Mouse (Mus musculus) lung, embryonic 15.5 days (tissue): ENCODE data around the gene Jmjd8. TPM values are rescaled to one million over a fixed set of nuclear protein-coding genes. Genes with fewer than 3 reads are reported as not detected.
"Not testable (repeated sequence)": the region's sequence is repeated elsewhere in the genome, so short reads cannot be mapped to it uniquely, and the experiment has no call there.

Experiments used
- ATAC-seq: fragments of 200-750 bp; cut with Nextera tagmentation; 2 replicates; pipeline ENCODE4 v1.8.0; 2017; ENCODE audit warnings: moderate number of reproducible peaks, borderline replicate concordance; ENCODE audit not compliant: low FRiP score, low TSS enrichment; ENCODE audit errors: extremely low read depth
- H3K27ac ChIP-seq: fragments of 300-500 bp; sonication (generic); 2 replicates; pipeline ENCODE4 v1.5.1; 2015; ENCODE audit warnings: moderate library complexity, mild to moderate bottlenecking, inconsistent platforms
- H3K27me3 ChIP-seq: fragments of 300-500 bp; sonication (generic); 2 replicates; pipeline ENCODE4 v1.6.1; 2015; ENCODE audit warnings: inconsistent platforms
- H3K36me3 ChIP-seq: fragments of 300-500 bp; sonication (generic); 2 replicates; pipeline ENCODE4 v1.6.1; 2015; ENCODE audit warnings: inconsistent platforms
- H3K4me1 ChIP-seq: fragments of 300-500 bp; sonication (generic); 2 replicates; pipeline ENCODE4 v1.6.1; 2015; ENCODE audit warnings: inconsistent platforms
- H3K4me2 ChIP-seq: fragments of 300-500 bp; sonication (generic); 2 replicates; pipeline ENCODE4 v1.6.1; 2015; ENCODE audit warnings: inconsistent platforms, mild to moderate bottlenecking, moderate library complexity
- H3K4me3 ChIP-seq: fragments of 300-500 bp; sonication (generic); 2 replicates; pipeline ENCODE4 v1.5.1; 2015; ENCODE audit warnings: mild to moderate bottlenecking, inconsistent platforms
- H3K9ac ChIP-seq: fragments of 300-500 bp; sonication (generic); 2 replicates; pipeline ENCODE4 v1.6.1; 2015; ENCODE audit warnings: inconsistent platforms
- H3K9me3 ChIP-seq: fragments of 300-500 bp; sonication (generic); 2 replicates; pipeline ENCODE4 v1.6.1; 2016; ENCODE audit warnings: inconsistent platforms
- WGBS: fragments of 180-500 bp; shearing (Covaris S2); methylation state at CpG from one replicate; pipeline ENCODE4 v1.1.7; 2015; 5-methylcytosine and 5-hydroxymethylcytosine counted together
- polyA plus RNA-seq: library from polyadenylated mRNA; unstranded; fragments of >200 nt; fragmentation: Nextera tagmentation; extraction: Ambion mirVana; gene quantifications from 2 replicates; pipeline ENCODE4 v1.2.1, GENCODE M21; 2015

Jmjd8 gene
- polyA plus RNA-seq, 1 experiment from 2014 or later, result 51.5 TPM

- Histone ChIP-seq H3K27me3 (no peaks in the 10 kb centered on the region), H3K4me1 (peaks cover 58% of the 10 kb centered on the region), H3K9ac (no peak overlapping the region), H3K4me2 (no peak overlapping the region), H3K4me3 (no peak overlapping the region), H3K9me3 (no peaks in the 10 kb centered on the region), H3K27ac (peak overlapping the region; percentile 99; the same call in 1 of the 2 replicates), H3K36me3 (peaks cover 8% of the 10 kb centered on the region)
- ATAC-seq, result no peak
- 59% methylated on average over 13 of the region's 13 CpGs for WGBS
Measured at GRCm38 (mm10) chr17:25794197-25794596, 34.5 kb upstream of the Jmjd8 start.

GRCm38 (mm10) chr17:25794998-25795397, 33.7 kb upstream of the Jmjd8 start:
- H3K9me3 ChIP-seq, result no peaks in the 10 kb centered on the region
- H3K27ac ChIP-seq, result no peak overlapping the region
- peaks cover 58% of the 10 kb centered on the region for H3K4me1 ChIP-seq
- H3K36me3 ChIP-seq, result no peaks in the 10 kb centered on the region; the same call in 1 of the 2 replicates
- H3K4me3 ChIP-seq, result 0 out of 2 replicates have a peak overlapping the region, but pooled peaks have one; percentile 82
- no peaks in the 10 kb centered on the region for H3K27me3 ChIP-seq
- ATAC-seq, result no peak
- peak overlapping the region; percentile 97 for H3K4me2 ChIP-seq
- no peak overlapping the region for H3K9ac ChIP-seq
- WGBS, result 84% methylated on average over 17 of the region's 17 CpGs

- WGBS, result 15% methylated on average over 6 of the region's 6 CpGs
- Histone ChIP-seq H3K27ac (0 out of 2 replicates have a peak within 1 kb of the TSS, but pooled peaks have one; percentile 42), H3K4me3 (peak within 1 kb of the TSS; percentile 82), H3K27me3 (no peaks in the 10 kb centered on the region), H3K36me3 (no peaks in the 10 kb centered on the region), H3K4me2 (peak within 1 kb of the TSS; percentile 97), H3K9me3 (no peaks in the 10 kb centered on the region), H3K9ac (peak within 1 kb of the TSS; percentile 70), H3K4me1 (peaks cover 56% of the 10 kb centered on the region)
- no peak for ATAC-seq
Measured at GRCm38 (mm10) chr17:25795609-25796092, 33.0 kb upstream of the Jmjd8 start, which contains the start of gene AC134908.4. Gene AC134908.4, minus strand, starts transcription at chr17:25795659.

DNA sequence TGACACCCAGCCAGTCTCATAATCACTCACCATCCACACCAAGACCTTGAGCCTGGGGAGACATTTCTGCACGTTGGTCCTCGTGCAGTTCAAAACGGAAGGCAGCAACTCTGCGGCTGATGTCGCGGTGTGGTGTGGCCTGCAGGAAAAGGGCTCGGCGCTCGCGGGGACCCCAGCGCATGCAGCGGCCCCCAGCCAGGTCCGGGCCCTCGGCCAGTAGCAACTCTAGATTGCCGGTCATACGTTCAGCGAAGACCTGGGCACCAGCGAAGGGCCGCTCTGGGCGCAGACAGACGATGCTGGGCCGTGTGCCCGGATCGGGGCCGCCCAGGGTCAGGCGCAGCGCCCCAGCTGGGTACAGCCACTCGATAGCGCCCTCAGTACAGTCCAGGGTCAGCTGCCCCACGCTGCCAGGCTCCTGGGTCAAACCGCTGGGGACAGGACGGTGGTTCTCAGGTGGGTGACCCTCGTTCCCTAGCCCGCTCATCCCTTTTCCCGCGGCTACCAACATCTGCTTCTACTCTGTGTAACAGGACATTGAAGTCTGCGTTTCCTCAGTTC, 32.4 kb upstream of the Jmjd8 start:
- Histone ChIP-seq H3K9me3 (no peaks in the 10 kb centered on the region), H3K4me3 (peak overlapping the region; percentile 82), H3K36me3 (no peaks in the 10 kb centered on the region), H3K27me3 (no peaks in the 10 kb centered on the region), H3K4me2 (peak overlapping the region; percentile 97), H3K9ac (peak overlapping the region; percentile 70), H3K27ac (0 out of 2 replicates have a peak overlapping the region, but pooled peaks have one; percentile 42), H3K4me1 (peaks cover 49% of the 10 kb centered on the region)
- no peak for ATAC-seq
- WGBS, result 1% methylated on average over 37 of the region's 37 CpGs

DNA sequence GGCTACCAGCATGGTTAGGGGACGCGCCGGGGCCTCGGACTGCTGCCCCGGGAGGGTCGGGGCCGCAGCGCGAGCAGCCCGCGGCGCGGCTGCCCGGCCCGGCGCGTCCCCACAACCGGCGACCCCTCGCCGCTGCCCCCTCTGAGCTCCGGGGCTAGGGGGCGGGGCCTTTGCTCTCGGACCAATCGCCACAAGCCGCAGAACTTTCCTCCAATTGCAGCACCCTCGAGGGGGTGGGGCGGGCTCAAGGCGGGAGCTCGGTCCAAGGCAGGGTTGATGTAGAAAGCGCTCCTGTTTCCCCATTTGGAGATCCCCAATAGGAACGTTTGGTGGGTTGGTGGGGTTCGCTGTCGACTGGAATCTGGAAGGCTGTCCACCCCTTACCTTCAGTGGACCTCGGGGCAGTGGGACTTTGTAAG, 31.7 kb upstream of the Jmjd8 start, which contains the start of gene Metrn:
TSS of gene Metrn (minus strand) at position 186 of the 419 bp plus-strand sequence.
- Histone ChIP-seq H3K4me1 (peaks cover 46% of the 10 kb centered on the region), H3K9me3 (no peaks in the 10 kb centered on the region), H3K27ac (0 out of 2 replicates have a peak within 1 kb of the TSS, but pooled peaks have one; percentile 42), H3K4me2 (peak within 1 kb of the TSS; percentile 97), H3K9ac (peak within 1 kb of the TSS; percentile 70), H3K27me3 (no peaks in the 10 kb centered on the region), H3K36me3 (no peaks in the 10 kb centered on the region), H3K4me3 (peak within 1 kb of the TSS; percentile 82)
- WGBS, result under 1% methylated on average over 35 of the region's 35 CpGs
- peak; percentile 82 for ATAC-seq

GRCm38 (mm10) chr17:25801029-25801428, 27.6 kb upstream of the Jmjd8 start:
- Histone ChIP-seq H3K4me1 (peaks cover 12% of the 10 kb centered on the region), H3K27me3 (no peaks in the 10 kb centered on the region; the same call in 1 of the 2 replicates), H3K9ac (no peak overlapping the region), H3K4me3 (no peak overlapping the region), H3K36me3 (no peaks in the 10 kb centered on the region), H3K4me2 (no peak overlapping the region), H3K27ac (no peak overlapping the region), H3K9me3 (no peaks in the 10 kb centered on the region)
- 8% methylated on average over 6 of the region's 6 CpGs for WGBS
- ATAC-seq, result no peak

GRCm38 (mm10) chr17:25802825-25803517, 25.7 kb upstream of the Jmjd8 start:
- WGBS, result 9% methylated on average over 10 of the region's 10 CpGs
- Histone ChIP-seq H3K4me2 (no peak overlapping the region), H3K4me1 (no peaks in the 10 kb centered on the region), H3K27ac (no peak overlapping the region), H3K9ac (no peak overlapping the region), H3K9me3 (no peaks in the 10 kb centered on the region), H3K36me3 (no peaks in the 10 kb centered on the region), H3K4me3 (no peak overlapping the region), H3K27me3 (peaks cover 2% of the 10 kb centered on the region)
- ATAC-seq, result no peak

GRCm38 (mm10) chr17:25806507-25806906, 22.2 kb upstream of the Jmjd8 start:
- no peak overlapping the region for H3K4me3 ChIP-seq
- H3K27me3 ChIP-seq, result peaks cover 37% of the 10 kb centered on the region
- H3K9ac ChIP-seq, result no peak overlapping the region
- H3K9me3 ChIP-seq, result no peaks in the 10 kb centered on the region
- no peak for ATAC-seq
- no peak overlapping the region for H3K4me2 ChIP-seq
- no peak overlapping the region for H3K27ac ChIP-seq
- peaks cover 16% of the 10 kb centered on the region for H3K4me1 ChIP-seq
- H3K36me3 ChIP-seq, result no peaks in the 10 kb centered on the region
- 67% methylated on average over 4 of the region's 4 CpGs for WGBS

DNA sequence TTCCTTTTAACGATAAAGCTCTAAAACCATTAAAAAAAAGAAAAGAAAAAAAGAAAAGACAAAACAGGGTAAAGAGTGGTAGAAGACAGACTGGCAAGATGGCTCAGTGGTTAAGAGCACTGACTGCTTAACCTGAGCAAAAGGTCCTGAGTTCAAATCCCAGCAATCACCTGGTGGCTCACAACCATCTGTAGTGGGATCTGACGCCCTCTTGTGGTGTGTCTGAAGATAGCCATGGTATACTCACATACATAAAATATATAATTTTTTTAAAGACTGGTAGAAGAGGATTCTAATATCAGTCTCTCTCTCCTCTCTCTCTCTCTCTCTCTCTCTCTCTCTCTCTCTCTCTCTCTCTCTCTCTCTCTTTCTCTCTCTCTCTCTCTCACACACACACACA, 21.2 kb upstream of the Jmjd8 start:
- H3K4me2 ChIP-seq, H3K36me3 ChIP-seq, H3K9ac ChIP-seq, H3K9me3 ChIP-seq, H3K4me3 ChIP-seq, ATAC-seq, H3K27ac ChIP-seq: not testable (repeated sequence)
- WGBS, result 31% methylated on average over 2 of the region's 2 CpGs
- peaks cover 46% of the 10 kb centered on the region for H3K27me3 ChIP-seq
- peaks cover 16% of the 10 kb centered on the region for H3K4me1 ChIP-seq

DNA sequence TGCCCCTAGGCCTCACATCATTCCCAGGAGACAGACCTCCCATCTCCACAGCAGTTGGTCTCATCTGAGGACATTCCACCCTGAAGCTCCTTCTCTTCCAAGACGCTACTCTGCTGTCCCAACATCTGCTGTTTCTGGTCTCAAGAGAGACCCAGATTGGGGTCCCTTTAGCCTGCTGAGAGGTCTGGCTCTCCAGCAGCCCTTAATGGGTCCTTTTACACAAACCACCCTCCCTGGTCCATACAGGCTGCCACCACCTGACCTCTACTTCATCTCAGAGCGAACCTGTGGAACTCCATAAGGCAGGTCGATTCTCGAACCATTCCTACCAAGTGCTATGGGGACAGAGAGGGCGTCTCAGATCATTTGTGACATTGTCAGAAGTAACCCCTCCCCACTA, 20.6 kb upstream of the Jmjd8 start:
- Histone ChIP-seq H3K4me2 (peak overlapping the region; percentile 94), H3K27ac (no peak overlapping the region), H3K4me1 (peaks cover 16% of the 10 kb centered on the region), H3K4me3 (no peak overlapping the region; the same call in 1 of the 2 replicates), H3K9me3 (no peaks in the 10 kb centered on the region), H3K27me3 (peaks cover 50% of the 10 kb centered on the region), H3K36me3 (no peaks in the 10 kb centered on the region), H3K9ac (no peak overlapping the region)
- WGBS, result 32% methylated on average over 5 of the region's 5 CpGs
- no peak for ATAC-seq

DNA sequence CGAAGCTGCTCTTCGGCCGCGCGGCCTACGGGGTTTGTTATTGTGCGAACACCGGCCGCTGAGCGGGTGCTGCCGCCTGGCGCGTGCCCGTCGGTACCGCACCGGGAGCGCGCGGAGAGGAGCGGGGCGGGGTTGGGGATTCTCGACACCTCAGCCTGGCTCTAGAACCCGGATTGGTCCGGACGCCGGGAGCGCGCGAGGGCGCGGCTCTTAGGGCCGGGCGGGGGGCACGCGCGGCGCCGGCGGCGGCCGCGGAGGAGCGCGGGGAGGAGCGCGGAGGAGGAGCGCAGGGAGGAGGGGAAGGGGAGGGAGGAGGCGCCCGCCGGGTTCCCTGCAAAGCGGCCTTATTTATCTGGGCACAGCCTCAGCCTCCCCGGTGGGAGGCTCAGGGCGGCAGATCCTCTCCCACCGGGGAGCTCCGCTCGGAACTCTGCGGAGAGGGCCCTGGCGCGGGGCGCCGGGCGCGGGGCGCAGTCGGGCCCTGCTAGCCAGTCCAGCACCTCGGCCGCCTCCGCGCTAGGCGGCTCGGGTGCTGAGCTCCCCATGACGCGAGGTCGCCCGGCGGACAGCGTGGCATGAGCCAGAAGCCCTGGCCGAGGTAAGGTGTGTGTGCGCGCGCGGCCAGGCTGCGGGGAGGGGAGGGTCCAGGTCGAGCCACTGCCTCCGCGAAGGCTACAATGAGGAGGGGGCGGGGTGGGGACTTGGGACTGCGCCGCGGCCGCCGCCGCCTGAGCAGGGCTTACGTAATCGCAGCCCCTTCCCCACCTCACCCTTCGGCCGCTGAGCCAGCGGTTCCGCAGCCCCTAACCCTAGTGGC, 19.7 kb upstream of the Jmjd8 start, which contains the start of gene Fbxl16:
TSS of gene Fbxl16 (plus strand) at position 297 of the 817 bp plus-strand sequence.
- peaks cover 54% of the 10 kb centered on the region for H3K27me3 ChIP-seq
- peak within 1 kb of the TSS; percentile 94 for H3K4me2 ChIP-seq
- H3K36me3 ChIP-seq, result no peaks in the 10 kb centered on the region
- peak within 1 kb of the TSS; percentile 52 for H3K4me3 ChIP-seq
- WGBS, result under 1% methylated on average over 72 of the region's 100 CpGs
- peaks cover 16% of the 10 kb centered on the region for H3K4me1 ChIP-seq
- H3K27ac ChIP-seq, result no peak within 1 kb of the TSS
- peak; percentile 66 for ATAC-seq
- no peaks in the 10 kb centered on the region for H3K9me3 ChIP-seq
- peak within 1 kb of the TSS; percentile 33 for H3K9ac ChIP-seq
